Mouse (Mus musculus): ENCODE measurements around the gene Abcc10. TPM values are rescaled to one million over a fixed set of nuclear protein-coding genes. Genes with fewer than 3 reads are reported as not detected.
A peak's percentile ranks its signal among the peaks of the same experiment; 100 is the strongest.

Gene Abcc10
- polyA plus RNA-seq, 1 experiment from 2014 or later: 5.4 TPM

DNA sequence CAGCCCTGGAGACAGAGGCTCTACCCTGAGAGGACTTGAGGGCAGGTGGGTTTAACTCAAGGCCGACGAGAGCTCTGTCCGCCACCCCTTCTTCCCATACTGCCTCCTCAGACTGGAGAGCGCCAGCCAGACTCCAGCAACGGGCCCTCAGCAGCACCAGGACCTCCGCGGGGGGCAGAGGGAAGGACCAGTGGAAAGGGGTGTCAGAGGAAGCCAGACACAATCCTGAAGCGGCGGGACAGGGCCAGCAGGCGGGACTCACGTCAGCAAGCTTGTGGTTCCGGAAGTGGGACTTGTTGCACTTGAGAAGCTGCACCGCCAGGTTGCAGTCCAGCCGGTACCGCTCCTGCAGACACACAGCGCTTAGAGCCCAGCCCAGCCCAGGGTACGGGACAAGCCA, 68.5 kb downstream of the Abcc10 start:
- ATAC-seq (replicated peaks; ENCODE audit: low FRiP score, low TSS enrichment, low read depth): no peak
- H3K9me3 ChIP-seq (ENCODE audit: control insufficient read depth, low read length): no peaks in the 10 kb centered on the region
- no peaks in the 10 kb centered on the region for H3K4me1 ChIP-seq (replicated peaks; ENCODE audit: control insufficient read depth, insufficient read depth, low read length)
- no peak for DNase-seq (ENCODE audit: low spot score)
- peaks cover 9% of the 10 kb centered on the region for H3K27me3 ChIP-seq (replicated peaks; ENCODE audit: control insufficient read depth, insufficient read depth, low read length)
- WGBS: 86% methylated on average over 17 of the region's 17 CpGs
- no peak overlapping the region for H3K27ac ChIP-seq (ENCODE audit: low read depth)
- H3K9ac ChIP-seq (ENCODE audit: low read length): no peak overlapping the region
- H3K4me3 ChIP-seq (ENCODE audit: low read depth, low read length): no peak overlapping the region
- peaks cover 67% of the 10 kb centered on the region for H3K36me3 ChIP-seq (ENCODE audit: control insufficient read depth, insufficient read depth, low read length)
- no peak overlapping the region for H3K4me2 ChIP-seq (ENCODE audit: low read length)

DNA sequence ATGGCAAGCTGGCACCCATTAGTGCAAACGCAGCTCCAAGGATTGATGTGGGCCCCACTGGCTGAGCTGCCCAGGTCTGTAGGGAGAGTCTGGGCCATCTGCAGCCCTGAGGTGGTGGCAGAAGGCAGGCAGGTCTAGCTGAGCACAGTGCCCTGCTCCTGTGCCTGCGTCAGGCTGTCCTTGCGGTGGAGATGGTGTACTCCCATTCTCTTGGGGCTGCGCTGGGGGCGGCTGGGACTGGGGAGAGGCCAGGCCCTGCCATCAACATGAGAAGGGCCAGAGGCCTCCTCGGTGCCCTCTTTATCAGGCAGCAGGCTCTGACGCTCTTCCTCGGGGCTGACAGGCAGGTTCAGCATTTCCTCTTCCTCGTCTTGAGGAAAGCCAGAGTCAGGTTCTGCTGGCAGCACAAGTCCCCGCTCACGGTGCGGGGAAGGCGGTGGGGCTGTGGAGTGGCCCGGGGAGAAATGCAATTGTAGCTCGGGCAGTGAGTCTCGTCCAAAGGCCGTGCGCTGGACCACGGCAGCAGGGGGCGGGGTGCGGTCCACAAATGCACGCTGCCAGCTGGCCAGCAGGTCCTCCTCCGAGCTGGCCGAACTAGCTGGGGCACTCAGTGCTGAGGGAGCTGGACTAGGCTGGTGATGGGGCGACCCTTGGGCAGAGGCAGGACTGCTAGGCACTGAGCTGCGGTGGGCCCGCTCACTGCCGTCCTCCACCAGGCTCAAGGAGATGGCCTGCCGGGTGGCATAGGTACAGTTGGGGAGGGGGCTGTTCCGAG, 69.7 kb downstream of the Abcc10 start:
- Histone ChIP-seq H3K36me3 (ENCODE audit: control insufficient read depth, insufficient read depth, low read length) (peaks cover 55% of the 10 kb centered on the region), H3K27me3 (replicated peaks; ENCODE audit: control insufficient read depth, insufficient read depth, low read length) (peaks cover 17% of the 10 kb centered on the region), H3K4me1 (replicated peaks; ENCODE audit: control insufficient read depth, insufficient read depth, low read length) (no peaks in the 10 kb centered on the region), H3K9me3 (ENCODE audit: control insufficient read depth, low read length) (no peaks in the 10 kb centered on the region), H3K9ac (ENCODE audit: low read length) (no peak overlapping the region), H3K4me2 (ENCODE audit: low read length) (no peak overlapping the region), H3K4me3 (ENCODE audit: low read depth, low read length) (no peak overlapping the region), H3K27ac (ENCODE audit: low read depth) (no peak overlapping the region)
- DNase-seq (ENCODE audit: low spot score) (no peak), ATAC-seq (replicated peaks; ENCODE audit: low FRiP score, low TSS enrichment, low read depth) (no peak)
- 84% methylated on average over 30 of the region's 30 CpGs for WGBS

DNA sequence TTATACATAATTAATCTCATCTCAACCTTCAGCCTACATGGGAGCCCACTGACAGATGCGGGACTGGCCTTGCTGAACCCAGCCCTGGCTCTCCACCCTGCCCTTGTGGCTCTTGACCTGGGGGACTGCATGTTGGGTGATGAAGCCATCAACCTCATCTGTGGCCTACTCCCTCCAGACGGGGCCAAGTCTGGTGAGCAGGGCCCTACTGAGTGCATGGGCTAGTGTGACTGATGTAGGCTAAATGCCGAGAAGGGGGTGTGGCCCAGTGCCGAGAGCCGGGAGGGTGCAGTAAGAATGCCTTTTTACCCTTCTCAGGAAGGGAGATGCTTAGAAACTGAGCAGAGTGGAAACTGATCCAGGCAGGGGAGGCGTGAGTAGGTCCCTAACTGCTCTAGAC, 73.0 kb downstream of the Abcc10 start:
- Histone ChIP-seq H3K27me3 (replicated peaks; ENCODE audit: control insufficient read depth, insufficient read depth, low read length) (peaks cover 17% of the 10 kb centered on the region), H3K36me3 (ENCODE audit: control insufficient read depth, insufficient read depth, low read length) (peaks cover 46% of the 10 kb centered on the region), H3K9ac (ENCODE audit: low read length) (no peak overlapping the region), H3K4me2 (ENCODE audit: low read length) (no peak overlapping the region), H3K4me3 (ENCODE audit: low read depth, low read length) (no peak overlapping the region), H3K27ac (ENCODE audit: low read depth) (no peak overlapping the region), H3K4me1 (replicated peaks; ENCODE audit: control insufficient read depth, insufficient read depth, low read length) (no peaks in the 10 kb centered on the region), H3K9me3 (ENCODE audit: control insufficient read depth, low read length) (no peaks in the 10 kb centered on the region)
- WGBS: 34% methylated on average over 6 of the region's 6 CpGs
- DNase-seq (ENCODE audit: low spot score) (no peak), ATAC-seq (replicated peaks; ENCODE audit: low FRiP score, low TSS enrichment, low read depth) (no peak)

DNA sequence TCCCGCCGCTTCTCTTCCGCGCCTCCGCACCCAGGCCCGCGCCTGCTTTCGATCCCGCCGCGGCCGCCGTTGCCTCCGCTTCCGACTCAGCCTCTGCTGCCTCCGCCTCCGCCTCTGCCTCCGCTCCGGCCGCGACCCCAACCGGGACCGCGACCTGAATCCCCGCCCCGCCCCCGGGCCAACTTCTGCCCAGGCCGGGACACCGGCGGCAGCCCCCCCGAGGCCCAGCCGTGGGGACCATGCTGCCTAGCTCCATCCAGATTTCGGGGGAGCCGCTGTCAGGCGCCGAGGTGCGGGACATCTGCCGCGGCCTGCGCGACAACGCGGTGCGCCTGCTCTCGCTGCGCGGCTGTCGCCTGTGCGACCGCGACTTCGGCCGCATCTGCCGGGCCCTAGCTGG, 74.0 kb downstream of the Abcc10 start:
- H3K9ac ChIP-seq (ENCODE audit: low read length): peak overlapping the region; percentile 52
- under 1% methylated on average over 41 of the region's 54 CpGs for WGBS
- H3K27ac ChIP-seq (ENCODE audit: low read depth): no peak overlapping the region
- no peaks in the 10 kb centered on the region for H3K9me3 ChIP-seq (ENCODE audit: control insufficient read depth, low read length)
- DNase-seq (ENCODE audit: low spot score) (no peak), ATAC-seq (replicated peaks; ENCODE audit: low FRiP score, low TSS enrichment, low read depth) (peak; percentile 20)
- peaks cover 46% of the 10 kb centered on the region for H3K36me3 ChIP-seq (ENCODE audit: control insufficient read depth, insufficient read depth, low read length)
- peaks cover 17% of the 10 kb centered on the region for H3K27me3 ChIP-seq (replicated peaks; ENCODE audit: control insufficient read depth, insufficient read depth, low read length)
- peak overlapping the region; percentile 64 for H3K4me3 ChIP-seq (ENCODE audit: low read depth, low read length)
- peaks cover 7% of the 10 kb centered on the region; the same call in 1 of the 2 replicates for H3K4me1 ChIP-seq (replicated peaks; ENCODE audit: control insufficient read depth, insufficient read depth, low read length)
- H3K4me2 ChIP-seq (ENCODE audit: low read length): peak overlapping the region; percentile 98

DNA sequence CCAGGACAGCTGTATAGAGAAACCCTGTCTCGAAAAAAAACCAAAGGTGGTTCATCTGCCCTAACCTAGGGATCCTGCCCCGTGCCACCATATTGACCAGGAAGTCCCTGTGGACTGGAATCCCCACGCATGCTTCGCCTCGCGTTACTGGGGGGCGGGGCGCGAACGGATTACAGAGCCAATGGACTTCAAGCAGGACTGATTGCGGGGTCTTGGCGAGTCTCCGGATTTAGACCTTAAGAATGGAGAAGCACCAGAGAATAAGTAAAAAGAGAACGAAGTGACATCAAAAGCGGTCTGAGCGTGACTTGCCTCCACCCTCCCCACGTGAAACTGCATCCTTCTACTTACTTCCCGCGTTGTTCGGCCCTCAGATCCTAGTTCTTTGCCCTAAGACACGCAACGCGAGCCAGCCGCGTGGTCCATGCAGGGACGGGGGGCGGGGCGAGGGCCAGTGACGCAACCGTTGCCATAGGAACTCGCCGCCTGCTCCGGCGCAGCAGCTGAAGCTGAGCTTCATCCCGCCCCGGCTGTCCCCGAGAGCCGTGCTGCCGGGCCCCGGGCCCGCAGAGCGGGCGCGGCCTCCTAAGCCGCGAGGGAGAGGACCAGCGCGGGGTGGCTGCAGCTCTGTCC, 74.6 kb downstream of the Abcc10 start, which contains the start of gene Lrrc73:
Gene Lrrc73, plus strand, starts transcription at position 80 of the 633 bp plus-strand sequence.
- Histone ChIP-seq H3K36me3 (ENCODE audit: control insufficient read depth, insufficient read depth, low read length) (peaks cover 41% of the 10 kb centered on the region), H3K4me2 (ENCODE audit: low read length) (peak within 1 kb of the TSS; percentile 98), H3K9me3 (ENCODE audit: control insufficient read depth, low read length) (no peaks in the 10 kb centered on the region), H3K4me3 (ENCODE audit: low read depth, low read length) (peak within 1 kb of the TSS; percentile 64), H3K27me3 (replicated peaks; ENCODE audit: control insufficient read depth, insufficient read depth, low read length) (peaks cover 17% of the 10 kb centered on the region), H3K27ac (ENCODE audit: low read depth) (no peak within 1 kb of the TSS), H3K4me1 (replicated peaks; ENCODE audit: control insufficient read depth, insufficient read depth, low read length) (peaks cover 12% of the 10 kb centered on the region; the same call in 1 of the 2 replicates), H3K9ac (ENCODE audit: low read length) (peak within 1 kb of the TSS; percentile 52)
- 2% methylated on average over 34 of the region's 48 CpGs for WGBS
- peak; percentile 96 for DNase-seq (ENCODE audit: low spot score)
- ATAC-seq (replicated peaks; ENCODE audit: low FRiP score, low TSS enrichment, low read depth): peak; percentile 82

Other genes with a start within 250 kb of the Abcc10 start
- gene Mrps18a, start 217.4 kb downstream of the Abcc10 start, polyA plus RNA-seq (2014; fragmentation: Nextera tagmentation; extraction: Ambion mirVana): 144 and 150 TPM in 2 replicates
- gene Rsph9, start 184.1 kb downstream of the Abcc10 start, polyA plus RNA-seq (2014; fragmentation: Nextera tagmentation; extraction: Ambion mirVana): 11.7 and 14.6 TPM in 2 replicates
- gene Mad2l1bp, start 174.8 kb downstream of the Abcc10 start, polyA plus RNA-seq (2014; fragmentation: Nextera tagmentation; extraction: Ambion mirVana): 32.2 and 34.4 TPM in 2 replicates
- gene Gtpbp2, start 167.3 kb downstream of the Abcc10 start, polyA plus RNA-seq (2014; fragmentation: Nextera tagmentation; extraction: Ambion mirVana): 29.9 and 30.7 TPM in 2 replicates
- gene Polh, start 125.7 kb downstream of the Abcc10 start, polyA plus RNA-seq (2014; fragmentation: Nextera tagmentation; extraction: Ambion mirVana): 9.7 and 12.8 TPM in 2 replicates
- 54.1 and 61.0 TPM in 2 replicates for gene Xpo5, start 125.6 kb downstream of the Abcc10 start, polyA plus RNA-seq (2014; fragmentation: Nextera tagmentation; extraction: Ambion mirVana)
- gene Polr1c, start 80.3 kb downstream of the Abcc10 start, polyA plus RNA-seq (2014; fragmentation: Nextera tagmentation; extraction: Ambion mirVana): 93.7 and 96.4 TPM in 2 replicates
- 102 and 112 TPM in 2 replicates for gene Yipf3, start 80.3 kb downstream of the Abcc10 start, polyA plus RNA-seq (2014; fragmentation: Nextera tagmentation; extraction: Ambion mirVana)
- gene Lrrc73, start 74.8 kb downstream of the Abcc10 start, polyA plus RNA-seq (2014; fragmentation: Nextera tagmentation; extraction: Ambion mirVana): 0.55 and 0.65 TPM in 2 replicates
- 32.4 and 35.7 TPM in 2 replicates for gene Tjap1, start 45.3 kb downstream of the Abcc10 start, polyA plus RNA-seq (2014; fragmentation: Nextera tagmentation; extraction: Ambion mirVana)
- gene Dlk2, start 30.9 kb downstream of the Abcc10 start, polyA plus RNA-seq (2014; fragmentation: Nextera tagmentation; extraction: Ambion mirVana): 0.19 and 0.58 TPM in 2 replicates
- 8.5 and 14.6 TPM in 2 replicates for gene Zfp318, start 55.4 kb upstream of the Abcc10 start, polyA plus RNA-seq (2014; fragmentation: Nextera tagmentation; extraction: Ambion mirVana)
- 0.57 and 0.67 TPM in 2 replicates for gene Crip3, start 100.6 kb upstream of the Abcc10 start, polyA plus RNA-seq (2014; fragmentation: Nextera tagmentation; extraction: Ambion mirVana)
- not detected in 2 replicates for gene Slc22a7, start 110.1 kb upstream of the Abcc10 start, polyA plus RNA-seq (2014; fragmentation: Nextera tagmentation; extraction: Ambion mirVana)
- gene Ttbk1, start 159.3 kb upstream of the Abcc10 start, polyA plus RNA-seq (2014; fragmentation: Nextera tagmentation; extraction: Ambion mirVana): 0.32 and 0.39 TPM in 2 replicates
- gene Dnph1, start 168.4 kb upstream of the Abcc10 start, polyA plus RNA-seq (2014; fragmentation: Nextera tagmentation; extraction: Ambion mirVana): 58.4 and 64.4 TPM in 2 replicates
- 3.8 and 3.9 TPM in 2 replicates for gene Cul9, start 218.0 kb upstream of the Abcc10 start, polyA plus RNA-seq (2014; fragmentation: Nextera tagmentation; extraction: Ambion mirVana)
- gene Srf, start 227.8 kb upstream of the Abcc10 start, polyA plus RNA-seq (2014; fragmentation: Nextera tagmentation; extraction: Ambion mirVana): 11.9 and 12.4 TPM in 2 replicates